Mouse (Mus musculus): Measurements from ENCODE around the gene Snd1. TPM values are rescaled to one million over a fixed set of nuclear protein-coding genes. Genes with fewer than 3 reads are reported as not detected.
"Not testable (repeated sequence)": the region's sequence is repeated elsewhere in the genome, so short reads cannot be mapped to it uniquely, and the experiment has no call there.

Gene Snd1
- total RNA-seq, 2 experiments from 2014 or later: 114 TPM

- DNase-seq: no peak
- intact Hi-C loops (cut with DNase I): no loop called here
These were observed 7.9 kb downstream of the Snd1 start for GRCm38 (mm10) chr6:28482711-28483315.

GRCm38 (mm10) chr6:28486008-28486407, 11.1 kb downstream of the Snd1 start:
- no peak for DNase-seq
- intact Hi-C loops (cut with DNase I): no loop called here

- intact Hi-C loops (cut with DNase I): no loop called here
- DNase-seq: no peak
These were observed 11.5 kb downstream of the Snd1 start for GRCm38 (mm10) chr6:28486471-28486870.

DNA sequence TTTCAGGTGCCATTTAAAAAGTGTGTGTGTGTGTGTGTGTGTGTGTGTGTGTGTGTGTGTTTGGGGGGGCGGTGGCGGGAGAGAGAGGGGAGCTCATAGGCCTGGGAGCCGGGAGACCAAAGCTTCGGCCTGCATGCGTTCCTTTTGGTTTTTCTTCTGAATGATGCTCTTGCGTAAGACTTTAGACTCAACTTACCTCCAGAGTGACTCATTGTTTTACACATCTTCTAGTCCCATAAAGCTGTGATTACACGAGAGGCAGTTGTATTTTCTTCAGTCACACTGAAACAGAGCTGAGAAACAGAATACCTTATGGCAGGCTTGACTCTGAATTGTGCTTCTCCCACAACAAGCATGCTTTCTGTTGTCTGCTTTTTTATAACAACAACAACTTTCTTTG, 12.0 kb downstream of the Snd1 start:
- intact Hi-C loops (cut with DNase I): no loop called here
- no peak for DNase-seq

- intact Hi-C loops (cut with DNase I): no loop called here
- no peak for DNase-seq
These were observed 13.4 kb downstream of the Snd1 start for GRCm38 (mm10) chr6:28488204-28488851.

DNA sequence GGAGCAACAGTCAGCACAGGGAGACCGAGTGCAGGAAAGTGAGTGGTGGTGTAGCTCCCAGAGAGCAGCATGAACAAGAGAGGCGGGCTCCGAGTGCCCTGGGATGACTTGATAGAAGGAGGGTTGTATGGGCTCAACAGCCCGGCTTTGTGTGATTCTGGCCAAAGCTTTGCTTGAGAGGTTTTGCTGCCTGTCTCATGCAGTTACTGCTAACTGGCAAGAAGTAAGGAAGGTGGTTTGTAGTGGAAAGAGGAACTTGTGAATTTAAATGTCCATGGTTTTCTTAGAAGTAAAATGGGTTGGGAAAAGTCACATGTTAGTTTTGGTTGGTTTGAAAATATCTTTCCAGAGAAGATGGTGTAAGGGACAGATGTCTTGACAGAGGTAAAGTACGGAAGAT, 15.7 kb downstream of the Snd1 start:
- intact Hi-C loops (cut with DNase I): no loop called here
- DNase-seq: no peak

- DNase-seq: no peak
- intact Hi-C loops (cut with DNase I): no loop called here
These were observed 16.3 kb downstream of the Snd1 start for GRCm38 (mm10) chr6:28491198-28491597.

DNA sequence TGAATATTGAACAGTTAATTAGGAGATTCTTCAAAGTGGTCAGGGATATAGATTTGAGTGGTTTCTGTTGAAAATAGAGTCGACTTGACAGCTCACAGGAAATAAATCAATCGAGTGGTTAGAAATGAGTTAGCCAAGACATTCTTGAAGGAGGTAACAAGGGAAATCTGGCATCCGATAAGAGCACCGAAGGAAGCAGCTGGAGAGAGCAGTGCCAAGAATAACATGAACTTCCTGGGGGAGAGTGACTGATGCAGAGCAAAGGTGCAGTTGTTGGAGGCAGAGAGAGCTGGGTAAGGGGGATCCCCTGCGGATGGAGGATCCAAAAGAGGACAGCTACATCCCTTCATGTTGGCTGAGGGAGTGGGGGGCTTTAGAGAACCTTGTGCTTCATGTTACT, 22.9 kb downstream of the Snd1 start:
- intact Hi-C loops (cut with DNase I): no loop called here

GRCm38 (mm10) chr6:28502576-28502975, 27.6 kb downstream of the Snd1 start:
- intact Hi-C loops (cut with DNase I): no loop called here
- DNase-seq: no peak

More for the DNA sequence above, 22.9 kb downstream of the Snd1 start:
- no peak for DNase-seq

DNA sequence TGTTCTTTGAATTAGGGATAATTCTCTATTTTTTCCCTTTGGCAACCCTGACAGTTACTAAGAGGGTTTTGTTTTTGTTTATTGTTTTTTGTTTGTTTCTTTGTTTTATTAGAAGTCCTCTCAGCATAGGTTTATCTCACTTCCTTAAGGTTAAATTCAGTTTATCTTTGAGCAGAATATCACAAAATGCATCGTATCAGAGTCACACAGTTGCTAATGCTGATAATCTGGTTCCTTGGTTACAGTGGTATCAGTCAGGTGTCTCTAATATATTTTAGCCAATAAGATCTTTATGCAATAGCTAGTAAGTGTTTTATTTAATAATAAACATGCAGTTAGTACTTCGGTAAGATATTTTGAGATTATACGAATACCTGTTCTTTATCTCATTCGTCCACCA, 28.2 kb downstream of the Snd1 start:
- intact Hi-C loops (cut with DNase I): no loop called here
- no peak for DNase-seq

DNA sequence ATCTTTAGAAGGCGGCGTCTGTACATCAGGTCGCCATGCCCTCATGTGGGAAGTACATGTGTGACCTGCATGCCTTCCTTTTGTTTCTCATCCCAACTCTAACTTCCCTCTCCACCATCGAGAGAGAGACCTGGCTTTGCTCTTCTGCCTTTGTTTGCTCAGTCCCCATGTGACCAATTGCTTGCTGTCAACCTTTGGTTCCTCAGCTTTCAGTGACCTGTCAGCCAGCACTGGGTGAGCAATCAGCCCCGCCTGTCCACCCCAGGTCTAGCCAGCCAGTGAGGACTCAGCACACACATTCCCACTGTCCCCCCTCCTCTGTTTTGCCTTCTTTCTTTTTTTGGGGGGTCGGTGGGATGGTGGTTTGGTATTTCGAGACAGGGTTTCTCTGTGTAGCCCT, 29.7 kb downstream of the Snd1 start:
- no peak for DNase-seq
- intact Hi-C loops (cut with DNase I): no loop called here

DNA sequence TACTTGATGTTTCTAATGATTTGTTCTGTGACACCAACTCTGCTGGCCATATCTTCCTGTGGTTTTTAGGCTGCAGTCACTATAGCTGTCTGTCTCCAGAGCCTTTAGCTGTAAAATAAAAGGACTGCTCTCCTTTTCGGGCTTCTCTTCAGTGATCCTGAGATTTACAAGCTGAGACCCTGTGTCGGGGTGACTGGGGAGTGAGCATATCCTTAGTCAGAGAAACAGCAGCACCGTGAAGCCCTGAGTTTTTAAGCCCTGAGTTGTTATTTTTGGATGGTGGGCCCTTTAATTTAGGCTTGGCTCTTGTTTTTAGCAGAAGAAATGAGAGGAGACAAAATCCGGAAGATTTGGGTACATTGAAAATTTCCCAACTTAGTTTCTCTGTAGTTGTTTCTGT, 32.8 kb downstream of the Snd1 start:
- no peak for DNase-seq

DNA sequence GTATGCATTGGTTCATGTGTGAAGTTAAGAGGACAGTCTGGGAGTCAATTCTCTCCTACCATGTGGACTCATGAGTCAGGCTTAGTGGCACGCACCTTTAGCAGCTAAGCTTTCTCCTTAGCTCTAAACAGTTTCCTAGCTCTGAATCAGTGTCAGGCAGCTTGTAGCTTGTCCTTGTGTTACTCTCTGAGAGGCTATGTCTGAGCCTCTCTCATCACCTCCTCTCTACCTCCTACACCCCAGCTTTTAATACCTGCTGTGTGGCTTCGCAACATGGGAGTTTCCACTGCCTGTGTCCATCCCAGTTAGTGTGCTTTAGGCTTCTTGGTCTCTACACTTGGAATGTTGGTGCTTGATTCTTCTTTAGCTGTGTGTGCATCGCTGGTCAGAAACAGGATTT, 39.3 kb downstream of the Snd1 start:
- intact Hi-C loops (cut with DNase I): no loop called here
- DNase-seq: no peak

More for the DNA sequence above, 32.8 kb downstream of the Snd1 start:
- intact Hi-C loops (cut with DNase I): no loop called here

- intact Hi-C loops (cut with DNase I): no loop called here
- no peak for DNase-seq
These were observed 40.0 kb downstream of the Snd1 start for GRCm38 (mm10) chr6:28514830-28515350.

DNA sequence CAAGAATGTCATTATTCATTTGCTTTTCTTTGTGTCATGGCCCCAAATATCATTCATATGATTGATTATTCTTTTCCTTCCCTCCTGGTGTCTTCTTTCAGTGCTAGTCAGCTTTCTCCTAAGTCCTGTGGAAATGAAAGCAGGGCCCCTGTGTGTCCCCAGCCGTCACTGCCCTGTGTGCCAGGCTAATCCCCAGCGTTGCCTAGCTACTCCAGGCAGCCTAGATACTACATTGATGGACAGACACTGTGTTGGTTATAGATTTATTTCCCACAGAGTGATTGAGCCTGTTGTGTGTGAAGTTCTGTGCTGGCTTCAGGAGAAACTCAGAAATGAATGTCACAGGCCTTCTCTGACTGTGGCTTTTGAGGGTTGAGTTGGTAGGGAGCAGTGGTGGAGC, 41.7 kb downstream of the Snd1 start:
- DNase-seq: no peak
- intact Hi-C loops (cut with DNase I): no loop called here

GRCm38 (mm10) chr6:28517050-28517449, 42.1 kb downstream of the Snd1 start:
- DNase-seq: no peak
- intact Hi-C loops (cut with DNase I): no loop called here

GRCm38 (mm10) chr6:28519426-28519825, 44.5 kb downstream of the Snd1 start:
- DNase-seq: no peak
- intact Hi-C loops (cut with DNase I): no loop called here

DNA sequence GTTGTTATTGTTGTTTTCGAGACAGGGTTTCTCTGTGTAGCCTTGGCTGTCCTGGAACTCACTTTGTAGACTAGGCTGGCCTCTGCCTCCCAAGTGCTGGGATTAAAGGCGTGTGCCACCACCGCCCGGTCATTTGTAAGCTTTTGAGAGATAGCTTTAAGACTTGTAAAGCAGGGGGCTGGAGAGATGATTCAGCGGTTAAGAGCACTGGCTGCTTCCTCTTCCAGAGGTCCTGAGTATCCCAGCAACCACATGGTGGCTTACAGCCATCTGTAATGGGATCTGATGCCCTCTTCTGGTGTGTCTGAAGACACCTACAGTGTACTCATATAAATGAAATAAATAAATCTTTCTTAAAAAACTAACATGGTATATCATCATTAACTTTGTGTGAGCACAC, 45.8 kb downstream of the Snd1 start:
- intact Hi-C loops (cut with DNase I); DNase-seq: not testable (repeated sequence)

GRCm38 (mm10) chr6:28521416-28521815, 46.5 kb downstream of the Snd1 start:
- intact Hi-C loops (cut with DNase I): no loop called here
- DNase-seq: no peak

DNA sequence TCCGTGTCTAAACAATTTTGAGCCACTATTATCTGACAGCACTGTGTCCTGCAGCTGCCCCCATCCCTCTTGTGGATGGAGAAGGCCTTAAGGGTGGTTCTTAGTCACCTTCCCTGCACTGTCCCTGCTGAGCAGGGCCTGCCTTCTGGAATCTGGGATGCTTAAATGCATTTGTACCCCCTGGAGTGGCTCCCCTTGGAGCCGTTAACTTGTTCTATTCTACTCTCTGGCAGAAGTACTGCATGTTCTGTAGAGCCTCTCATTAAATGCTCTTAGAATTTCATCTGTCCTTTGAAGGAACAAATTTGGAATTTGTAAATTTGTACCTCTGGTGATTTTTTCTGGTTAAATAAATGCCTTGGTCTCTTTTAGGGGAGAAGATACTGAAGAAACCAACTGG, 50.6 kb downstream of the Snd1 start:
- DNase-seq: no peak
- intact Hi-C loops (cut with DNase I): loop anchor here (5.0 kb wide), 1 partner anchor 617 kb away; no protein-coding TSS in a partner anchor

- intact Hi-C loops (cut with DNase I): loop anchor here (5.0 kb wide), 1 partner anchor 615 kb away; no protein-coding TSS in a partner anchor
- no peak for DNase-seq
These were observed 52.5 kb downstream of the Snd1 start for GRCm38 (mm10) chr6:28527459-28527858.

GRCm38 (mm10) chr6:28528208-28528607, 53.3 kb downstream of the Snd1 start:
- intact Hi-C loops (cut with DNase I): loop anchor here (5.0 kb wide), 1 partner anchor 614 kb away; no protein-coding TSS in a partner anchor

More at GRCm38 (mm10) chr6:28528208-28528607, 53.3 kb downstream of the Snd1 start:
- no peak for DNase-seq

All from left cerebral cortex, postnatal 4 days (tissue).